Mouse (Mus musculus) left cerebral cortex, postnatal 25 days (tissue): ENCODE measurements around the gene Tas1r2. TPM values are rescaled to one million over a fixed set of nuclear protein-coding genes. Genes with fewer than 3 reads are reported as not detected.

Source experiments
- DNase-seq, 2 experiments: peaks; one replicate each; pipeline ENCODE4 v3.0.0; 2022; ENCODE audit warnings: low spot score in 2 of 2, mixed read lengths in 1 of 2
- intact Hi-C: fragments of 180-260 bp; cut with DNase I; formaldehyde crosslinking; loops from one replicate; pipeline ENCODE4 v1.15.1; 2025
- total RNA-seq, 2 experiments: library from RNA; stranded (reverse); gene quantifications; 2 replicates each; pipeline ENCODE4 v1.2.3; 2021

The Tas1r2 gene
- total RNA-seq, 2 experiments from 2014 or later = not detected

DNA sequence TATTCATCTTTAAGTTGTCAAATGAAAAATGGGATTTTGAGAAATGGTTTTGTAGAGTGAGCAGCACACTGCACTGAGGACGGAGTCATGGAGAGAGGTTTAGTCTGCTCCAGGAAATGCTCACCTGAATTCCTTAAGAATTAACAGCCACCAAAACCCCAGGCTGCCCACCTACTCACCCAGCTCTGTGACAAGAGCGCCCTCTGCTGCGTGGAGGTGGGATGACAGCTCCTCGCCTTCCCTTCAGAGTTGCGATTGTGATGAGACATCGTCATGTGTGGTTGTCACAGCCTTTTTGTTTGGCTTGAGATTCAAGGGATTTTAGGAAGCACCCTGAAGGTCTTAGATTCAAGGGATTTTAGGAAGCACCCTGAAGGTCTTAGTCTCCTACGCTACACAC, 17.0 kb upstream of the Tas1r2 start:
- intact Hi-C loops = loop anchor here (2.0 kb wide), 1 partner anchor 166 kb away; no protein-coding TSS in a partner anchor

DNA sequence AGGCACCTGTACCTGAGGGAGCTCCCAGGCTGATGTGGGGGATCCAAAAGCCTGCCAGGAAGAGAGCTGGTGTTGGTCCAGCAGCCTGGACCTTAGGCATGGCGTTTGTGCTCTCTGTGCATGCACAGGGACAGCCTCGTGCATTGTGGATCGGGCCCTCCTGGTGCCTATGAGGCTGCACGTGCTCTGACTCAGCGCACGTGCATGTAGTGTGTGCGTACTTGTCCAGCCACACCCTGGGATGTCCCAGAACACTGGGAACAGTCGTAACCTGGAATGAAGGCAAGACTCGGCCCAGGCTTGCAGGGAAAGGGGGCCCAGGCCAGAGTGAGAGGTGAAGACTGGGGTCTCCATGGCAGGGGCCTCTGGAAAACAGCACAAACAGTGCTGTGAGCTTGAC, 15.5 kb upstream of the Tas1r2 start:
- intact Hi-C loops = loop anchor here (2.0 kb wide), 1 partner anchor 167 kb away; no protein-coding TSS in a partner anchor
- no peak for DNase-seq

More for the DNA sequence above, 17.0 kb upstream of the Tas1r2 start:
- DNase-seq = peak; percentile 68 to 69

DNA sequence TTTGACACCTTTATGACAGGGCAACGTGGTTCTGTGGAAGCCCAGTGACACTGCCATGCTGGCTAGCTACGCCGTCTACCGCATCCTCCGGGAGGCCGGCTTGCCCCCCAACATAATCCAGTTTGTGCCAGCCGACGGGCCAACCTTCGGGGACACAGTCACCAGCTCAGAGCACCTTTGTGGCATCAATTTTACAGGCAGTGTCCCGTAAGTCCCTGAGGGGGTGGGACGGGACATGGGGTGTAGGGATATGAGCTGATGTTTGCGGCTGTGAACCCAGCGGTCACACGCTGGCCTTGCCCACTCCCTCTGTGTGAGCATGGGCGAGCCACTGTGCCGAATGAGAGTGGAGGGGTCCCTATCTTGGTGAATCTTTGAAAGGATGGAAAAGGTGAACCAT, 15.0 kb upstream of the Tas1r2 start:
- intact Hi-C loops = no loop called here
- DNase-seq = no peak

DNA sequence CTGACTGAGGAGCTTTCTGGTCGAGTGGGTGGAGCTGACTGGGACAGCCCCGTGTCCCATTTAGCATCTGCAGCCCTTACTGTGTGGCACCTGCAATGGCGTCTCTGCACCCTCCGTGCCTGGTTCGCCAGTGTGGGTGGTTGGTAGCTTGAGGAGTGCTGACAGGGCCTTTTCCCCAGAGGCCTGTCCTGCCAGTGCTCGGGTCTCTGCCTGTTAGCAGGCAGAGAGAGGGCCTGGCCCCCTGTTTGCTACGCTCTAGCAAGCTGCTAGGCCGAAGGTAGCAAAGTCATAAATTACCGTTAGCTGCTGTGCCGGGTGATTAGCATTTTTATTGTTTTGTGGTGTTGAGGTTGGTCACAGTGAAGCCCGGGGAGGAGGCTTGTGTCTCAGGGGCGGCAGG, 13.5 kb upstream of the Tas1r2 start:
- no peak for DNase-seq
- intact Hi-C loops = no loop called here

DNA sequence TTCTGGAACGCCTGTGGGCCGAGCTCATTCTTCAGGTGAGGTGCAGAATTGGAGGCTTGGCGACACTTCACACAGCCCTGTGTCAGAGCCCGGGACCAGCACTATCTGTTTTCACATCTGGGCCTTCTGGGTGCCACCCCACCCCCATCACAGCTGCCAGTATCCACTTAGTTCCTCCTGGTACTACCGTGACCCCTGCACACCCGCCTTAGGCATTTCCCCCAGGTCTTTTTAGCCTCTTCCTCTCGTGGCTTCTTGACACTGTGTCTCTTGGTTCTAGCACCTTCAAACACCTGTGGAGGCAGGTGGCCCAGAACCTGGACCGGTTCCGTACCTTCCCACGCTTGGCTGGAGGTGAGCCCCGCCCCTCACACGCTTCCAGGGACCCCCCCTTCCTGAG, 13.0 kb upstream of the Tas1r2 start:
- intact Hi-C loops = no loop called here
- no peak for DNase-seq

DNA sequence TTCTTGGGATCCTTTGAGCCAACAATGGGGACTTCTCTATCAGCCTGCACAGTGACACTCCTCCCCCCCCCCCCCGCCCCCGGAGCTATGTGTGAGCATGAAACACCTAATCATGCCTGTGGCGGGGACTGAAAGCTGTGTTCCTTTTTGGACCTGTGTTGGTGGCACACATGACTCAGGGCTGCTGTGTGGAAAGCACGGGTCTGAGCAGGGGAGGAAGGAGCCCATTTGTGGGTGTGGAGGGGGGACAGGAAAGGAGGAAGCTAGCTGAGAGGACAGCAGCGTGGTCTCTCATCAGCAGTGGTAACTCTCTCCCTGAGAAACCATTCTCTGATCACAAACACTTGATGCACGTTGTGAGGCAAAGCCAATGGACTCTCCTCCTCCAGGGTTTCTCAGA, 12.6 kb upstream of the Tas1r2 start:
- DNase-seq = peak in 1 of 2 experiments; percentile 28
- intact Hi-C loops = no loop called here

DNA sequence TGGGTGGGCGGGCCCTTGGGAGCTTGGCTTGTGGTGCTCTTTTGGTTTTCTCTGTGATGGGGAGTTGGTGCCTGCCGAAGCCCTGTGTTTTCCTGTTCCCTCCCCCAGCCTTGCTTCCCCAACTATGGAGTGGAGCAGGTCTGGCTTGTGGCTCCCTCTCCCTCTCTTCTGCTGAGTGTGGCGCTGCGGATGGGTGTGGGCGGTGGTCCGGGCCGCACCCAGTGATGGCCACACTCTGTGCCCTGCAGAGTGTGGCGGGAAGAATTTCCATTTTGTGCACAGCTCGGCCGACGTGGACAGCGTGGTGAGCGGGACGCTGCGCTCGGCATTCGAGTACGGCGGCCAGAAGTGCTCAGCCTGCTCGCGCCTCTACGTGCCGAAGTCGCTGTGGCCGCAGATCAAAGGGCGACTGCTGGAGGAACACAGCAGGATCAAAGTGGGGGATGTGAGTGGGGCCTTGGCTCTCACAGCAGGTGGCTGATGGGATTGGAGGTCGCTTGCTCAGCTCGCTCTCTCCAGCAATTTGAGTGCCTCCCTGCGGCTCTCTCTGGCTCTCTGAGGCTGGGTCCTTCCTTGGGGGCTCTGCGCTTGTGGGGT, 11.4 kb upstream of the Tas1r2 start:
- DNase-seq = no peak
- intact Hi-C loops = no loop called here

DNA sequence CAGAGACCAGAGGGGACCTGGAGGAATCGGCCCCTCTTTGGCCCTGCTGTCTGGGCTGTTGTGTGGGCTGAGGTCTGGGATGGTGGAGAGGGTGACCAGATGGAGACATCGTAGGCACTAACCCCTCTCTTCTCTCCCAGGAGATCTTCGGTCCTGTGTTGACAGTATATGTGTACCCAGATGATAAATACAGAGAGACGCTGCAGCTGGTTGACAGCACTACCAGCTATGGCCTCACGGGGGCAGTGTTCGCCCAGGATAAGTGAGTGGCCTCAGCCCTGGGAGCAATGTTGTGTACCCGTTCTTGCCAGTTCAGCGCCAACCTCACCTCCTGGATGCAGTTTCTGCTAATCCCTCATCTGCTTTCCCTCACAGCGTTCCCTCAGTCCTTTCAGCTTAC, 9.4 kb upstream of the Tas1r2 start:
- intact Hi-C loops = loop anchor here (1.0 to 2.0 kb wide), 2 partner anchors 26 to 215 kb away; no protein-coding TSS in a partner anchor
- DNase-seq = peak; percentile 74 to 78

DNA sequence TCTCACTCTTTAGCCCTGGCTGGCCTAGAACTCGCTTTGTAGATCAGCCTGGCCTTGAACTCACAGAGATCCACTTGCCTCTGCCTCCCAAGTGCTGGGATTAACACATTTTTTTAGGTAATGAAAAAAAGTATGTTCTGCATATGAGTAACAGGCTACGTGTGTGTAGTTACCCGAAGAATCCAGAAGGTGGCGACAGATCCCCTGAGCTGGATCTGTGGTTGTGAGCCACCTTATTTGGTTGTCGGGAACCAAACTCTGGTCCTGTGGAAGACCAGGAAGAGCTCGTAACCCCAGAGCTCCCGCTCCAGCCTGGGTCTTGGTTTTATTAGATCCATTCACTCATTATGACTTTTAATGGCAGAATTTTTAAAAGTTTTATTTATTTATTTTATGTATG, 6.4 kb upstream of the Tas1r2 start:
- intact Hi-C loops = no loop called here
- no peak for DNase-seq

DNA sequence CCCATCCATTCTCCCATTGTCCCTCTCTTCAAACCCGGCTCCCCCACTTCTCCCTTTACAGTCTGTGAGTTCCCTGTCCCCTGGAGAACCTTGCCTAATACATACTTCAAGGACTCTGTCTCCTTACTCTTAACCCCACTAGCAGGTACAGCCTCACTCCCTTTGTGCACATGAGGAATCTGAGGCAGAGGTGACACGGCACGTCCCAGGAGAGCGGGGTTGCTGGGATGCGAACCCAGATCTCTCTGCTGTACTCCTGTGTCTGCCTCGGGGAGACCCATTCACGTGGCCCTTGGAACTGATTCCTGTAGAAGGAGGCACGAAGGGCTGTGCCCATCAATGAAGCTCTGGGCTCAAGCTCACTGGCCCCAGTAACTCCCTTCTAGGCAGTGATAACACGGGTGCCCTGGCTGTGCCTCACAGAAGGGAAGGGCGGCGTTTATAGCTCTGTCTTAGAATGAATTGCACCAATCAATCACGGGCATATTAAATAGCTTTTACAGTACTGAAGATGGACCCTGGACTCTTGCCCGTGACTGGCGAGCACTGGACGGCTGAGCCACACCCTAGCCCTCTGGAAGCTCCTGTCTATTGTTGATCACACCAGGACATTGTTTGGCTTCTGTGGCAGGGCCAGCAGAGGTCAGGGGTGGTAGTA, 3.1 kb upstream of the Tas1r2 start:
- DNase-seq = no peak
- intact Hi-C loops = no loop called here

DNA sequence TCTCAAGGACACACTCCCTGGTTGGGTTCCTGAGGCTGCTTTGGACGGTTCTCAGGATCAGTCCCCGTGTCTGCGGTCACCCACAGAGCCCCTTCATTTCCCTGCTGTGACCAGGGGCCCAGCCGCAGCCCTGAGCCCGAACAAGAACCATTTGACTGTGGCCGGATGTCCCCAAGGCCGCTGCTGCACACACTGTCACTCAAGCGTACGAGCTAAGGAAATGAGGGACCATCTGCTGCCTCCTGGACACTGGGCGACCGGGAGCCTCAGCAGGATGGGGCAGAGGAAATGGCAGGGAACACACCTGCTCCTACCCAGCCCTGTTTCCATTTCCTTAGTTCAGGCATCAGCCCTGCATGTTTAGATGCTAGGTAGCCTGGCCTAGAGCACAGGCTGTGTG, 2.4 kb upstream of the Tas1r2 start:
- intact Hi-C loops = no loop called here
- no peak for DNase-seq

DNA sequence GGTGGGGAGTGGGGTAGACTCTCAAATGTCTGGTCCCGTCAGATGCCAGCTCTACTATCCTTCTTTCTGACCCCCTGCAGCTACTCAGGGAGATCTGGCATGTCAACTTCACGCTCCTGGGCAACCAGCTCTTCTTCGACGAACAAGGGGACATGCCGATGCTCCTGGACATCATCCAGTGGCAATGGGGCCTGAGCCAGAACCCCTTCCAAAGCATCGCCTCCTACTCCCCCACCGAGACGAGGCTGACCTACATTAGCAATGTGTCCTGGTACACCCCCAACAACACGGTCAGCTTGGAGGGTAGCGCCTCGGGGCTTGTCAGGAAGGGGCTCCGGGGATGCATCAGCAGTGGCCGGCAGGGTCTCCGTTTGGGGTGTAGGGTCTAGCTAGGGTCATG, 8.6 kb downstream of the Tas1r2 start:
- intact Hi-C loops = no loop called here
- no peak for DNase-seq

DNA sequence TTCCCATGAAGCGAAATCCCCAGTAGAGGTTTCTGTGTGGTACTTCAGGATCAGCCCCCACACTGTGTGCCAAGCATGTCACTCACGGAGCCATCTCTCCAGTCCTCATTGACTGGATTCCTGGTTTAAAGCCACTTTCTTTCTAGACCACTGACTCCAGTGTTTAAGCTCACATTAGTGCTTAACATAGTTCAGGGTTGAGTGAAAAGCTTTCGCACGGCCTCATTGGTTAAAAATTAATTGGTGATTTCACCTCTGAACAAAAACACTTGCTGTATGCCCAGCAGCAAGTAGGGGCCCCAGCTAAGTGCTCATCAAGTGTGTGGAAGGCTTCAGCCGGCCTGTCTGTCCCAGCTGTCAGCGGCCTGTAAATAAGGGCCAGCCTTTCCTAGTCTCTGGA, 14.3 kb downstream of the Tas1r2 start:
- intact Hi-C loops = no loop called here
- DNase-seq = no peak

DNA sequence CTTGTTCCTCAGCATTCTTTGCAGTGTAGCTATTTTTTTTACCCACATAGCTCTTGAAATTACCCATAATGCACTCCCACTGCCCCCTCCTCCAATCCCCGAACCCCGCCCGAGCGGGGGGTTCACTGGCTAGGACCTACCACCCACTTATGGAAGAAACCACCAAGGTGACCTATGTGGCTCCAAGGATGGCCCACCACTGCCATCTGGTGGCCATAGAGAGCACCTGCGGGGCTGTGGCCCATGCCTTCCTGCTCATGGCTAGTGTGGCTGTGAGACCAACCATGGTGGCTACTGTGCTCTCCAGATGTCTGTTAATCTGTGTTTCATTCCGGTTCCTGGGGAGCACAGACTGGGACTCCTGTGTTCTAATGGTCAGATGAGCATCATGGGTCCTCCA, 16.5 kb downstream of the Tas1r2 start:
- intact Hi-C loops = loop anchor here (1.0 kb wide), 1 partner anchor 26 kb away; no protein-coding TSS in a partner anchor

DNA sequence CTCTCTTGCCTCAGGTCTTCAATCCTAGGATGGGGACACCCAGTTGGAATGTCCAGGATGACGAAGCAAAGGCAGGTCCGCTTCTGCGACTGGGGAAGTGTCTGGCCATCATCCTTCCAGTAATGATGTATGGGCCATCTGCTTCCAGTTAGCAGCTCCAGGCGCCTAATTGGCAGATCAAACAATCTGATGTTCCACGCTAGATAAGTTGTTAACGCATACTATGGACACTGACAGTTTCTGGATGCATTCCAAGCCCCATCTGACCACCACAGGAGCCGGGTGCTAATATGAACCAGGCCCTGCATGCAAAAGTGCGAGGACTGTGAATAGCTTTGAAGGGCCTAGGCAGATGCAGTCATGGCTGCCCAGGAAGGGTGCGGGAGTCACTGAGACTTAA, 22.4 kb downstream of the Tas1r2 start:
- intact Hi-C loops = no loop called here
- DNase-seq = no peak

More for the DNA sequence above, 16.5 kb downstream of the Tas1r2 start:
- DNase-seq = peak; percentile 36 to 49

DNA sequence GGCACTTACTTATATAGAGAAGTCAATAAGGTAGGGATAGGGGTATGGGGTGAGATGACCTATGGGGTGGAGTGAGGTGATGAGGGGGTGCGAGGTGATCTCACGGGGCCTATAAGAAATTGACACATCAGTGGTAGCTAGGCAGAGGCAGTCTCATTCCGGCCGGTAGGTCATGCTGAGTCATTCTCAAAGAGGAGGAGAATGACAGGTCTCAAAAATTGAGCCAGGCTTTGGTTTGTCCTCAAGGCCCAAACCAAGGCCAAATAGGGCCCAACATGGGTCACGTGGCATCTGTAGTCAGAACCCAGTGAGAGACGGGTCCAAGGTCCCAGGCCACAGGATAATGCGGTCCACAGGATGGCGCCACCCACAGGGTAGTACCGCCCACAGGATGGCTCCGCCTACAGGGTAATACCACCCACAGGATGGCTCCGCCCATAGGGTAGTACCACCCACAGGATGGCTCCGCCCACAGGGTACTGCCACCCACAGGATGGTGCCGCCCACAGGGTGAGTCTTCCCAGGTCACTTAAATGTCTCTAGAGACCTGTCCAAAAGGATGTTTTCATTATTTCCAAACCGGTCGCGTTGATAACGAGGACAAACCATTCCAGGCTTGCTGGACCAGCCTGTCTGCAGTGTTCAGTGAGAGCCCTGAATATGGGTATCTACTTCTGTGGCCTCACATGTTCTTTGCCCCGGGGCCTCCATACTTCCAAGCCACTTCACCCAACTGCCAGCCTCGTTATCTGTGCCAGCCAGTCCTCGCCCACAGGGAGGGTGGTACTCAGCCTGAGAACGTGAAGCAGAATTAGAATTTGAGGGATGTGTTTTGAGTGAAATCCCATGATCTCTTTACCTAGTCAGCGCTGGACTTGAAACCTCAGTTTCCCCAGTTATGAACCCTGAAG, 30.6 kb downstream of the Tas1r2 start:
- DNase-seq = no peak
- intact Hi-C loops = loop anchor here (1.0 kb wide), 1 partner anchor 174 kb away; no protein-coding TSS in a partner anchor

DNA sequence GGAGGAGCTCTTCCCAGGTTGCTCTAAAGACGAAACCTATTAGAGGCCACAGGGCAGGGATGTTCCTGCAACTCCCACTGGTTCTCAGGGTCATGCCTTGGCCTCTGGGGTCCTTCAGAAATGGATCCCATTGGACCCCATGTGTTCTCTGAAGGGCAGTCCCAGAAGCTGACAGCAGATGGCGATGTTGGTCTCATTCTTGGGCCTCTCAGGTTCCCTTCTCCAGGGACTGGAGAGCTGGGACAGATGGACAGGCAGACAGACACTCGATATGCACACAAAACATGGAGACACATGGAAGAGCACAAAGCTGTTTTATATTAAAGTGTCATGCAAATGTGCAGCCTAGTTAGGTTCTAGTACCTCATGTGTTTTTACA, 31.3 kb downstream of the Tas1r2 start:
- intact Hi-C loops = loop anchor here (1.0 kb wide), 1 partner anchor 174 kb away; no protein-coding TSS in a partner anchor
- DNase-seq = peak; percentile 51 to 68

DNA sequence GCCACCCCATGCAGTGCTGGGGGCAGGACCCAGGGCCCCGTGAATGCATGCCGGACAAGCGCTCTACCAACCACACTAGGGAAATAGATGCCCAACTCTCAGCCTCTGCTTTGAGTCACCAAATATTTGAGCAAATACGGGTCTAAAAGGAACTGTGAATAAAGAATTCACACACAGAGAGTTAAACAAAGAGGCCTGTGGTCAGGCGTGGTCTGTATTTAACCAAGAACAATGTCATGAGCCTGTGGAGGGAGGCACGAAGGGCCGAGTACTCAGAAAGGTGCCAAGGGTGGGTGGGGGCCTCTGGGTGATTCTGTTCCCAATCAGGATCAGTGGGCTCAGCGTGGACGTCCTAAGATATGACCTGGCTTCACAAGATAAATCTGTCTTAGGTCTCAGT, 34.7 kb downstream of the Tas1r2 start:
- DNase-seq = no peak
- intact Hi-C loops = no loop called here

DNA sequence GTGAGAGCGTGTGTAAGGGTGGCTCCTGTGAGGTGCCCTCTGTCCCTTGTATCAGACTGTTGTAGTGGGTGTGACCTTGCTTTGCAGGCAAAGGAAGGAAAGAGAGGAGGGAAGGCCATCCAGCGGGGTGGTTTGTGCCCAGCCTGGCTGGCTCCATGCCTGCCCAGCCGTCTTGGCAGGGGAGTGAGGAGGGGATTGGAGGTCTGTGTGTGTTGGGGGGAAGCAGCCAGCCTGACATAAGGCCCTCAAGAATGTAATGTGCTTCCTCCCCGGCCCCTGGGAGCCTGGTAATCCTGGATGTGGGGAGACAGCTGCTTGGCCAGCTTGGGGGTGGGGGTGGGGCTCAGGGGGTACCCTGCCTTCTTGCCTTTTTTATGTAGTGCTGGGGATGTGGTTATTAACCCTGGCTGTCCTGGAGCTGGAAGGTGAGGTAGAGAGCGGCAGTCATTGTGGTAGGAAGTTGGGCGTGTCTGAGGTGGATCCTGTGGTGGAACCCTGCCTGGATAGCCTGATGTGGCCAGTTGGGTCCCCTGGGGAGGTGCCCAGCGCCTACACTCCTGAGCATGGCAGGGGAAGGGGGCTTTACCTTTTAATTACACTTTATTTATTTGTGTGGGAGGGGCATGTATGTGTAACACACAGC, 36.4 kb downstream of the Tas1r2 start:
- DNase-seq = no peak
- intact Hi-C loops = no loop called here

DNA sequence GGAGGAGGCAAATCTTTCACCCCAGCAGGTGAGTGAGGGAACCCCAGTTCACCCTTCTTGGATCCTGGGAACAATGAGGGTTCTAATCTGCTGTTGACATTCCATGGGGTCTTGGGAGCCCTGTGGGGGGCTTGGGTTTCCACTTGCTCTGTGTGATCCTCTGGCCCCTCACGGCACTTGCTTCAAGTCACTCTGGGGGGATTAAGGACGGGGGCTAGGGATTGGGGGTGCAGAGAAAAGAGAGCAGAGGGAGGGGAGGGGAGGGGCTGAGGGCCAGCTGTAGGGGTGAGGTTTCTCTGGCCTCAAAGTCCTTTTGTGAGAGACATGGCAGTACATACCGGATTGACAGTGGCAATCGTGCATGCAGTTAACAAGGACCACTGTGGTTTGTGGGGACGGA, 40.0 kb downstream of the Tas1r2 start:
- DNase-seq = no peak
- intact Hi-C loops = no loop called here
